Mouse (Mus musculus) spleen, adult 12 weeks (tissue): ENCODE measurements around the gene Tmcc3.
"Not testable (repeated sequence)": the region's sequence is repeated elsewhere in the genome, so short reads cannot be mapped to it uniquely, and the experiment has no call there.

Experiments
- DNase-seq: peaks from one replicate; pipeline ENCODE4 v3.0.0; 2022; ENCODE audit warnings: low spot score

Gene Tmcc3

DNA sequence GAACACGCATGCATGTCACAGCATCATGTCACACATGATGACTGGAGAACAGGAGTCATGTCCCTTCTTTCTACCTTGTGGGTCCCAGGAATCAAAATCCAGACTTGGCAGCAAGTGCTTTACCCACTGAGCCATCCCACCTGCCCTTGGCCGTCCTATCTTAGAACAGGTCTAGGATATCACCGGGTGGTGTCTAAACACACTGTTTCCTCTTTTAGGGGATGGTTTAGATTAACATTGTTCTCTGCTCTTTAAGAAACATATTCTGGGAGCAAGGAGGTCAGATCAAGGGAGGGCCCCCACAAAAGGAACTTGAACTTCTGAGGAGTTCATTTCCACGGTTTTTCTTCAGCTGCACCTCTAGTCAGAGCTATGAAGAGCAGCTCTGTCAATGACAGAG lies 272.0 kb downstream of the Tmcc3 start:
- no peak for DNase-seq

- DNase-seq: no peak
These were observed 273.2 kb downstream of the Tmcc3 start for GRCm38 (mm10) chr10:94584851-94585359.

DNA sequence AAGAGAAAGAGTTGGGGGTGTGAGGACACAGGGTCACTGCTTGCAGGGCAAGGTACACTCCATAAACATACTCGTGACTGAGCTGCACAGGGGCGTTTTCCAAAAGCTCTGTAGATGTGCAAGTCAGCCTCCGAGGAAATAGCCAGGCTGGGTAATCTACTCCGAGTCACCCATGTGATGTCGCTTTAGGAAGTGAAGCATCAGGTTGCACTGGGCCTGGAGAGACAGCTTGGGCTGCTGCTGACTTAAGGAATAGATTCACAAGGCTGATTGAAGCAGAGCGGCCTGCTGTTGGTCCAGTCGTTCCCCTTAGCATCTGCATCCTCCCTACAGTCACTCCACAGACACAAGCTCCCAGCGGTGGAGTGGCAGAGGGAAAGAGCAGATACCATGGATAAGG lies 274.1 kb downstream of the Tmcc3 start:
- DNase-seq: no peak

DNA sequence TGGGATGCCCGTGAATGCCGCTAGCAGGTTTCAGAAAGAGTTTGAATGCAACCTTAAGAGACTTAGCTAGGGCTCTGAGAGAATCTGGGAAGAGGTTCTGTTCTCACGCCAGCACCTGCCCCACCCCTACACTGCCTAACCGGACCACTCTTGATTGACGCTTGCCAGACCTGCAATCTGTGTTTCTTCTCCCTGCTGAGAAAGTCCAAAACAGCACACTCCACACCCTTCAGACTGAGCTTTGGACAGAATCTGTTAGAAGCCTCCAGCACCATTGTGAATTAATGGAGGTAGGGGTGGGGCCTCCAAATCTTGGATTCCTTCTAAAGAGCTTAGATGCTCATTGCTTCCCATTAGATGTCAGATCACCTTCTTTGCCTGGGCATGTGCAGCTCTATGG lies 277.2 kb downstream of the Tmcc3 start:
- no peak for DNase-seq

- no peak for DNase-seq
These were observed 284.0 kb downstream of the Tmcc3 start for GRCm38 (mm10) chr10:94595705-94596104.

DNA sequence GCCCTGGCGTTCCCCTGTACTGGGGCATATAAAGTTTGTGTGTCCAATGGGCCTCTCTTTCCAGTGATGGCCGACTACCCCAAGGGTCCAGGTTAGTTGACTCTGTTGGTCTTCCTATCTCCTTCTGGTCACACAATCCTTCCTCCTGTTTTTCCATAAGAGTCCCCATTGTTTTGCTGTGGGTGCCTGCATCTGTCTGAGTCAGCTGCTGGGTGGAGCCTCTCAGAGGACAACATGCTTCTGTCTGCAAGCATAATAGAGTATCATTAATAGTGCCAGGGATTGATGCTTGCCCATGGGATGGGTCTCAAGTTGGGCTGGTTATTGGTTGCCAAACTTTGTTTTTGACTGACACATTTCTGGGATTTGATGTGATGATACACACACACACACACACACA lies 288.1 kb downstream of the Tmcc3 start:
- not testable (repeated sequence) for DNase-seq

- DNase-seq: no peak
These were observed 289.3 kb downstream of the Tmcc3 start for GRCm38 (mm10) chr10:94601034-94601433.

DNA sequence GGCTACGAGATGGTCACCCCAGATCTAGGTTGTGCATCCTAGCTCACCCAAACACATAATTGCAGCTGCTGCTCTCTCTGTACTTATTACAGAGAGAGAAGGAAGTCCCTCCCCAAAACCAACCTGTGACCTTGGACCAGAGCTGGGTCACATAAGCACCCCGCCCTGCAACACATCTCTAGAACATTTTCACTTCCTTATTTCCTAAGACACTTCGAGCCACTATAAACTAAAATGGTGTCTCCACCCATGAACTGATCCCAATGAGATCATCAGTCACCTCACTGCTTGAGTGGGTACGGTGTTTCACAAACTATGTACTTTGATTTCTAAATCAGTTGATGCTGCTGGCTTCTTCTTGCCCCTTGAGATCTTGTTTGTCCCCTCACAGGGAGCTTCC lies 293.7 kb downstream of the Tmcc3 start:
- DNase-seq: peak; percentile 18

DNA sequence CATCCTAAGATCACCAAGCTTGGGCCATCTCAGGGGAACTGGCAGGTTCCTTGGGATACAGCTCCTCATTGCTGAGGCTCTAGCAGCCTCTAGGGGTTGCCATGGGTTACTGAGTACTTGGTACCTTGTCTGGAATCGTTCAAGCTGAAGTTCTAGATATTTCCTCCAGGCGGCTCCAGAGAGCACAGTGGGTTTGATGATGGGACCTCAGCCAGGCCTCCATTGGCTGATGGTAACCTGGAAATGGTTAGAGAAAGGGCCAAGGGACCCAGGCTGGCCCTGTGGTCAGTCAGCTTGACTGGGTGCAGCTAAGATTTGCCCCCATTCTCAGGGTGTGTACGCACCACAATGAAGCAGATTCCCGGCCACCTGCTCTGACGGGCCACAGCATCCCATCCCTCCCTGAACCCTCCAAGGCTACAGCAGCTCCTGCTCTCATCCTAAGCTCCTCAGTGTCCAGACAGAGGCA lies 297.6 kb downstream of the Tmcc3 start:
- no peak for DNase-seq

DNA sequence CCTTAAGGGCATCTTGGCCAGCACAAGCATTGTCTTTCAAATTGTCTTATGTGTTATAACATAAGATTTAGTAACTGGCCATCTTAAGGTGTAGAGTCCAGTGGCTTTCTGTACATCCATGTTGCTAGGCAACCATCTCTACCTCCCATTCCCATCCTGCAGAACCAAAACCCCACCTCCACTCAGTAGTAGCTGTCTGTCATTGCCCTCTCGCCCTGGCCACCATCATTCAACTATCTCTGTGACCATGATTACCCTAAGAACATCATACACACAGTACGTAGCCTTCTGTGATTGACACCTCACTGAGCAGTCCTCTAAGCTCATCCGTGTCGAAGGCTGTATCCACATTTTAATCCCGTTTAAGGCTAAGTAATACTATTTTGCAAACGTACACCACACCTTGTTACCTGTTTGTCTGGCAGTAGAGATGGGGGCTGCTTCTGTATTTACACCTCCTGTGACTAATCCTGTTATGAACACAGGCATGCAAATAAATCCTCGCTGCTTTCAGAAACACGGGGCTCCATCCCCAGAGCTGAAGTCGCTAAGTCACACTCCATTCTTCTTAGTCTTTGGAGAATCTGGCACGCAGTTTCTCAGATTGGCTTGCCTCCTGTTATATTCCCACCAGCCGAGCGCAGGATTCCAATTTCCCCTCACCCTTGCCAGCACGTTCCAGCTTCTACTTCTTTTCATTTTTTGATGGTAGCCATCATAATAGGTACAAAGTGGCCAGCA lies 299.6 kb downstream of the Tmcc3 start:
- no peak for DNase-seq

DNA sequence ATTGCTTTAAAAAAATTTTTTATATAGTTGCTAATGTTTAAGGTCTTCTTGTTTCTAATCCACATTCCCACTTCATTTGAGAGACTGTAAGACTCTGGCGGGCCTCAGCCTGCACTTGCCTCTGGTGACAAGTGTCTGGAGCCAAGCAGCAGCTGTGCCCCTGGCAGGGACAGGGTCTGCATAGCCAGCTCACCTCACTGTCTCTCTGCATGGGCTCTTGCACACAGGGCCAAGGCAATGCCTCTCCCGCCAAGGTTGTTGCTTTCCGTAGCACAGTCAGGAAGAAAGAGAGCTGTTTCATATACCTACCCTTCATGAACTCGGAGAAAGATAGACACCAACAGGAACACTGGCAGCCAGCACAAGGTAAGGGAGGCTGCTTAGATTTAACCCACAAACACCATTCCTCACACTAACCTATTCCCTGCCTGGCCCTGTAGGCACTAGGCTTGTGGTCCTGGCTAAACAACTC lies 300.3 kb downstream of the Tmcc3 start:
- DNase-seq: no peak

DNA sequence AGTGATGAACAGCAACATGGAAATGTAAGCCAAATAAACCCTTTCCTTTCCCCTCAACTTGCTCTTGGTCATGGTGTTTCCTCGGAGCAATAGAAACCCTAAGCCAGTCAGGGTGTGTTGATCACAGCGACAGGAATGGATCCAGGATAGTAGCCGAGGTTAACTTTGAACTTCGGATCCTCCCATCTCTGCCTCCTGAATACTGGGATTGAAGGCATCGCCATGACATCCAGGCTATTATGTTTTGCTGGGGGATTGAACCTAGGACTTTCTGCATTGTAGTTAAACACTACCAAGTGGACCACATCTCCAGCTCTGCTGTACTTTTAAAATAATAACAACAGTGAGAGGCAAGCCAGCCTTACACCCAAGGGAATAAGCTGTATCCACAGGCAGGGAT lies 307.8 kb downstream of the Tmcc3 start:
- DNase-seq: no peak

GRCm38 (mm10) chr10:94620561-94620960 lies 308.8 kb downstream of the Tmcc3 start:
- no peak for DNase-seq

GRCm38 (mm10) chr10:94621420-94622225 lies 309.9 kb downstream of the Tmcc3 start:
- no peak for DNase-seq

- DNase-seq: no peak
These were observed 310.5 kb downstream of the Tmcc3 start for GRCm38 (mm10) chr10:94622281-94622680.

GRCm38 (mm10) chr10:94622828-94623227 lies 311.1 kb downstream of the Tmcc3 start:
- no peak for DNase-seq

DNA sequence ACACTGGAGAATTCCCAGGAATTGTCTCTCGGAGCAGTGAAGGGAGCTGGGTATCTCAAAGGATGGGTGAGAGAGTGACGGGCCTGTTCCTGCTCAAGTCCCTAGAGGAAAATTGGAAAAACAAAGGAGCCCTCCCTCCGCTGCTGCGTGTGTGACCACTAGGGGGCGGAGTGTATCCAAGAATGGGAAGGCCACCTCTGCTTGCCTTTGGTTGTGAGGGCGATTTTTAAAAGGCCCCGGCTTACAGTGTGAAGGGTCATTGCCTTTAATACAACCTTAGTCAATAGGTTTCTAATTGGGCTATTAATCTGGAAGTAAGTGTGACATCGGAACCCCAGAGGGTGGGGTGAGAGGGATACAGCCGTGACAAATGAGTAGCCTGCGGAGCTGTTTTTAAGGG lies 311.9 kb downstream of the Tmcc3 start:
- DNase-seq: peak; percentile 39

GRCm38 (mm10) chr10:94625036-94625435 lies 313.3 kb downstream of the Tmcc3 start:
- DNase-seq: no peak

- no peak for DNase-seq
These were observed 313.9 kb downstream of the Tmcc3 start for GRCm38 (mm10) chr10:94625606-94626005.

- DNase-seq: no peak
These were observed 319.1 kb downstream of the Tmcc3 start for GRCm38 (mm10) chr10:94630771-94631280.

GRCm38 (mm10) chr10:94631541-94632113 lies 319.9 kb downstream of the Tmcc3 start:
- DNase-seq: no peak

DNA sequence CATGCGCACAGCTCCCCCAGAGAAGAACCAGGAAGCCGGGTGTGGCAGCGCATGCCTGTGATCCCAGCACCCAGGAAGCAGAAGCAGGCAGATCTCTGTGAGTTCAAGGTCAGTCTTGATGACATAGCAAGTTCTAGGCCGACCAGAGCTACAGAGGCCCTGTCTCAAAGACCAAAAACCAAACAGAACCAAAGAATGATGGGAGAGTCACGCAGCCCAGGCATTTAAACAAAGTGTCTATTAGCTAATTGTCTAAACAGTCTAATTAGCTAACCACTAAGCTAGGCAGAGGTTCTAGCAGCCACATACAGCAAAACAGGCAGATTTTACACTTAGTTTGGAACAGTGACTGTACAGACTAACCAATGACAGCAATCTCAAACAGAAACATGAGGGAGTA lies 320.5 kb downstream of the Tmcc3 start:
- no peak for DNase-seq
